Mouse (Mus musculus) C2C12 (cell line): ENCODE results near the gene Mpig6b.

Experiments used
- CEBPB ChIP-seq: IDR thresholded peaks from one replicate; pipeline ENCODE4 v1.6.1; 2011; ENCODE audit warnings: low read depth, mild to moderate bottlenecking, control low read depth, moderate library complexity
- CTCF ChIP-seq: IDR thresholded peaks from one replicate; pipeline ENCODE4 v1.5.1; 2011; ENCODE audit not compliant: control insufficient read depth, insufficient read depth, insufficient read length

DNA sequence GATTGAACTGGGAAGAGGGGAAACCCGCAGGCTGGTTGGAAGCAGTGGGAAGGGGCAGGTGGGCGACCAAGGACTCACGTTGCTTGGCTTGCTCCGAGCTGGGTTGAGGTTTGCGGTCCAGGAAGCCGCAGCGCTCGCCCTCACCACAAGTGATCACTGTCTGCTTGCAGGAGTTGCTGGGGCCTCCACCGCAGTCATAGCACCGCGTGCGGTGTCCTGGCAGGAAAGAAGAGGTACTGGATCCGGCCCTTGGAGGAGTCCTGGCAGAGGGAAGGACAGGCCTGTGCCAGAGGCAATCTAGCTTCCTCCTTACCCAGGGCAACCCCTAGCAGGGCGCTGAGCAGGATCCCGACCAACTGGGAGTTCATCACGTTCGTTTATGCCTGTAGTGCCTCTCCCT is 8.1 kb upstream of the Mpig6b start:
- TF ChIP-seq CTCF (no peak), CEBPB (no peak)
